Mouse (Mus musculus): ENCODE data around the gene Tef. TPM values are rescaled to one million over a fixed set of nuclear protein-coding genes. Genes with fewer than 3 reads are reported as not detected.

The Tef gene
- polyA plus RNA-seq, 1 experiment from 2014 or later: 23.2 TPM

- no peaks in the 10 kb centered on the region for H3K9me3 ChIP-seq (replicated peaks; ENCODE audit: control insufficient read depth, low read length)
- ATAC-seq (replicated peaks; ENCODE audit: extremely low read depth, insufficient read depth, low FRiP score): no peak
- peaks cover 23% of the 10 kb centered on the region for H3K4me1 ChIP-seq (ENCODE audit: control insufficient read depth, insufficient read depth, low read length)
- WGBS: 58% methylated on average over 7 of the region's 7 CpGs
- no peaks in the 10 kb centered on the region for H3K27me3 ChIP-seq (ENCODE audit: control insufficient read depth, insufficient read depth, low read length)
- peak overlapping the region; percentile 74; the same call in 1 of the 2 replicates for H3K4me3 ChIP-seq (ENCODE audit: low read length)
- H3K36me3 ChIP-seq (ENCODE audit: control insufficient read depth, insufficient read depth): peaks cover 12% of the 10 kb centered on the region; the same call in 1 of the 2 replicates
- H3K27ac ChIP-seq (ENCODE audit: low read length): no peak overlapping the region; the same call in 1 of the 2 replicates
- peak overlapping the region; percentile 78 for H3K4me2 ChIP-seq (ENCODE audit: low read depth, low read length)
- peak overlapping the region; percentile 78 for H3K9ac ChIP-seq (ENCODE audit: low read length)
Observed at GRCm38 (mm10) chr15:81812696-81813631, 10.7 kb downstream of the Tef start.

GRCm38 (mm10) chr15:81813986-81814705, 11.9 kb downstream of the Tef start:
- Histone ChIP-seq H3K36me3 (ENCODE audit: control insufficient read depth, insufficient read depth) (peaks cover 16% of the 10 kb centered on the region; the same call in 1 of the 2 replicates), H3K27ac (ENCODE audit: low read length) (no peak overlapping the region), H3K4me2 (ENCODE audit: low read depth, low read length) (no peak overlapping the region), H3K4me3 (ENCODE audit: low read length) (no peak overlapping the region), H3K27me3 (ENCODE audit: control insufficient read depth, insufficient read depth, low read length) (no peaks in the 10 kb centered on the region), H3K9ac (ENCODE audit: low read length) (no peak overlapping the region), H3K9me3 (replicated peaks; ENCODE audit: control insufficient read depth, low read length) (no peaks in the 10 kb centered on the region), H3K4me1 (ENCODE audit: control insufficient read depth, insufficient read depth, low read length) (peaks cover 19% of the 10 kb centered on the region)
- WGBS: 78% methylated on average over 5 of the region's 5 CpGs
- no peak for ATAC-seq (replicated peaks; ENCODE audit: extremely low read depth, insufficient read depth, low FRiP score)

GRCm38 (mm10) chr15:81814716-81815370, 12.6 kb downstream of the Tef start:
- peaks cover 18% of the 10 kb centered on the region; the same call in 1 of the 2 replicates for H3K36me3 ChIP-seq (ENCODE audit: control insufficient read depth, insufficient read depth)
- 84% methylated on average over 12 of the region's 12 CpGs for WGBS
- no peak for ATAC-seq (replicated peaks; ENCODE audit: extremely low read depth, insufficient read depth, low FRiP score)
- H3K9me3 ChIP-seq (replicated peaks; ENCODE audit: control insufficient read depth, low read length): no peaks in the 10 kb centered on the region
- H3K27me3 ChIP-seq (ENCODE audit: control insufficient read depth, insufficient read depth, low read length): no peaks in the 10 kb centered on the region
- H3K9ac ChIP-seq (ENCODE audit: low read length): no peak overlapping the region
- H3K4me2 ChIP-seq (ENCODE audit: low read depth, low read length): no peak overlapping the region
- H3K27ac ChIP-seq (ENCODE audit: low read length): no peak overlapping the region
- no peak overlapping the region for H3K4me3 ChIP-seq (ENCODE audit: low read length)
- H3K4me1 ChIP-seq (ENCODE audit: control insufficient read depth, insufficient read depth, low read length): peaks cover 12% of the 10 kb centered on the region

GRCm38 (mm10) chr15:81818404-81818803, 16.2 kb downstream of the Tef start:
- H3K9me3 ChIP-seq (replicated peaks; ENCODE audit: control insufficient read depth, low read length): no peaks in the 10 kb centered on the region
- H3K4me2 ChIP-seq (ENCODE audit: low read depth, low read length): no peak overlapping the region
- H3K9ac ChIP-seq (ENCODE audit: low read length): no peak overlapping the region
- no peaks in the 10 kb centered on the region for H3K4me1 ChIP-seq (ENCODE audit: control insufficient read depth, insufficient read depth, low read length)
- ATAC-seq (replicated peaks; ENCODE audit: extremely low read depth, insufficient read depth, low FRiP score): no peak
- 95% methylated on average over 3 of the region's 3 CpGs for WGBS
- H3K36me3 ChIP-seq (ENCODE audit: control insufficient read depth, insufficient read depth): peaks cover 25% of the 10 kb centered on the region
- no peak overlapping the region for H3K27ac ChIP-seq (ENCODE audit: low read length)
- no peak overlapping the region for H3K4me3 ChIP-seq (ENCODE audit: low read length)
- no peaks in the 10 kb centered on the region for H3K27me3 ChIP-seq (ENCODE audit: control insufficient read depth, insufficient read depth, low read length)

- no peak overlapping the region for H3K4me2 ChIP-seq (ENCODE audit: low read depth, low read length)
- no peaks in the 10 kb centered on the region for H3K4me1 ChIP-seq (ENCODE audit: control insufficient read depth, insufficient read depth, low read length)
- peaks cover 30% of the 10 kb centered on the region for H3K36me3 ChIP-seq (ENCODE audit: control insufficient read depth, insufficient read depth)
- H3K9me3 ChIP-seq (replicated peaks; ENCODE audit: control insufficient read depth, low read length): no peaks in the 10 kb centered on the region
- no peak for ATAC-seq (replicated peaks; ENCODE audit: extremely low read depth, insufficient read depth, low FRiP score)
- WGBS: 76% methylated on average over 3 of the region's 3 CpGs
- H3K9ac ChIP-seq (ENCODE audit: low read length): no peak overlapping the region
- no peak overlapping the region for H3K27ac ChIP-seq (ENCODE audit: low read length)
- no peaks in the 10 kb centered on the region for H3K27me3 ChIP-seq (ENCODE audit: control insufficient read depth, insufficient read depth, low read length)
- H3K4me3 ChIP-seq (ENCODE audit: low read length): no peak overlapping the region
Observed at GRCm38 (mm10) chr15:81822631-81823030, 20.4 kb downstream of the Tef start.

GRCm38 (mm10) chr15:81824832-81825231, 22.6 kb downstream of the Tef start:
- Histone ChIP-seq H3K4me2 (ENCODE audit: low read depth, low read length) (no peak overlapping the region), H3K9me3 (replicated peaks; ENCODE audit: control insufficient read depth, low read length) (no peaks in the 10 kb centered on the region), H3K4me3 (ENCODE audit: low read length) (no peak overlapping the region), H3K4me1 (ENCODE audit: control insufficient read depth, insufficient read depth, low read length) (no peaks in the 10 kb centered on the region), H3K27ac (ENCODE audit: low read length) (no peak overlapping the region), H3K9ac (ENCODE audit: low read length) (no peak overlapping the region), H3K36me3 (ENCODE audit: control insufficient read depth, insufficient read depth) (peaks cover 24% of the 10 kb centered on the region), H3K27me3 (ENCODE audit: control insufficient read depth, insufficient read depth, low read length) (no peaks in the 10 kb centered on the region)
- ATAC-seq (replicated peaks; ENCODE audit: extremely low read depth, insufficient read depth, low FRiP score): no peak
- 77% methylated on average over 3 of the region's 3 CpGs for WGBS

GRCm38 (mm10) chr15:81828426-81829207, 26.4 kb downstream of the Tef start:
- 70% methylated on average over 7 of the region's 7 CpGs for WGBS
- Histone ChIP-seq H3K4me1 (ENCODE audit: control insufficient read depth, insufficient read depth, low read length) (peaks cover 15% of the 10 kb centered on the region), H3K4me3 (ENCODE audit: low read length) (no peak overlapping the region), H3K9ac (ENCODE audit: low read length) (no peak overlapping the region), H3K27me3 (ENCODE audit: control insufficient read depth, insufficient read depth, low read length) (no peaks in the 10 kb centered on the region), H3K27ac (ENCODE audit: low read length) (no peak overlapping the region), H3K9me3 (replicated peaks; ENCODE audit: control insufficient read depth, low read length) (no peaks in the 10 kb centered on the region), H3K36me3 (ENCODE audit: control insufficient read depth, insufficient read depth) (peaks cover 16% of the 10 kb centered on the region), H3K4me2 (ENCODE audit: low read depth, low read length) (no peak overlapping the region)
- ATAC-seq (replicated peaks; ENCODE audit: extremely low read depth, insufficient read depth, low FRiP score): no peak

- Histone ChIP-seq H3K4me3 (ENCODE audit: low read length) (no peak overlapping the region), H3K9ac (ENCODE audit: low read length) (no peak overlapping the region), H3K4me2 (ENCODE audit: low read depth, low read length) (no peak overlapping the region), H3K36me3 (ENCODE audit: control insufficient read depth, insufficient read depth) (peaks cover 12% of the 10 kb centered on the region), H3K27ac (ENCODE audit: low read length) (no peak overlapping the region), H3K4me1 (ENCODE audit: control insufficient read depth, insufficient read depth, low read length) (peaks cover 20% of the 10 kb centered on the region), H3K27me3 (ENCODE audit: control insufficient read depth, insufficient read depth, low read length) (no peaks in the 10 kb centered on the region), H3K9me3 (replicated peaks; ENCODE audit: control insufficient read depth, low read length) (no peaks in the 10 kb centered on the region)
- 61% methylated on average over 2 of the region's 2 CpGs for WGBS
- no peak for ATAC-seq (replicated peaks; ENCODE audit: extremely low read depth, insufficient read depth, low FRiP score)
Observed at GRCm38 (mm10) chr15:81829208-81829580, 27.0 kb downstream of the Tef start.

Data from heart, embryonic 16.5 days (tissue).